Mouse (Mus musculus) liver, embryonic 14.5 days (tissue): ENCODE data around the gene Gusb.

Experiments
- CTCF ChIP-seq: IDR thresholded peaks from 2 replicates; pipeline ENCODE4 v1.5.1; 2016; ENCODE audit warnings: antibody characterized with exemption, low read depth, control low read depth
- EP300 ChIP-seq: IDR thresholded peaks from 2 replicates; pipeline ENCODE4 v1.6.1; 2016; ENCODE audit warnings: antibody characterized with exemption, low read depth

DNA sequence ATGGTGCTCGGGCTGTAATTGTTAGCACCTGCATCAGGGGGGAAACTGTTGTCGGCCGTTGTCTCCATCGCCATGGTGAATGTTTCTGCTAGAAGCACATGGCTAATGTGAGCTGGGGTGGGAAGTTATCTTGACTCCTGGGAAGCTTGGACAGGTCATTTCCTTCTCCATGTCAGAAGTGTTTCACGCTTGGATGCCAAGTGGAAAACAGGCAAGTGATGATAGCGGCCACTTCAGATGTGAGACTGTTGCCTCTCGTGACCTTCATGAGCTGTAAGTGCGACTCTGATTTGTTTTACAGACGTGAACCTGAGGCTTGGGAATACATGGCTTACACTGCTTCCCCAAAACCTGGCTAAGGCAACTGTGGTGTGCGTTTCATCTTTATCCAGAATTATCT lies 43.7 kb upstream of the Gusb start:
- TF ChIP-seq CTCF (no peak), EP300 (no peak)
